Comparison of ENCODE assay signal across 9 mouse cellular contexts in the genomic region with DNA sequence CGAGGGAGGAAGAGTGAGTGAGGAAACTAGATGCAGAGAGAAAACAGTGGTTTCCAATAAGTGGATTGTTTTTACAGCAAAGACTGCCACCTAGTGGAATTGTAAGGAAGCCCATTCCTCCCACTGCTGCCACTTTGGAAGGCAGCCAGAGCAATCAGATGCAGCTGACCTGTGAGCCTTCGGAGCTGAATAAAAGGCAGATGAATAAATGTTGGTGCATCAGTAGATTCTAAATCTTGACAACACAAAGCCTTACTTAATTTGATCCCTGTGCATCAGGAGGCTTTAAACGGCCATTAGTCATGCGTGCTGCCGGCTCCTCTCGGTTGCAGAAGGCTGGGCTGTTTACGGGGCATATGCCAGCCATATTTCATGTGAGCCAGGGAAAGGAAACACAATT.
DNase-seq lines count a peak whose midpoint lies in the region; ATAC-seq and TF ChIP-seq lines count a peak whose summit lies in the region.
"Had no signal": no experiment of that assay in that cellular context is flagged by ENCODE, and none has a peak within 500 bp of the region (broad histone marks: within the 10 kb centered on the region; RNA-seq: fewer than 3 reads in every experiment).

No protein-coding gene starts in this region.

- no peak for TF ChIP-seq POLR2A in heart, adult 2 months (IDR thresholded peaks at IDR 0.05; ENCODE audit: insufficient read depth, low read depth, low read length)

- ATAC-seq in forebrain, embryonic 16.5 days: peak; percentile 86

- no peak overlapping the region for H3K9ac ChIP-seq in heart, adult 2 months (ENCODE audit: low read depth, low read length)
- H3K9ac ChIP-seq in forebrain, embryonic 16.5 days (replicated peaks; ENCODE audit: low read depth, low read length): peak overlapping the region; percentile 45; the same call in 1 of the 2 replicates

- H3K9me3 ChIP-seq in forebrain, embryonic 16.5 days (ENCODE audit: control insufficient read depth, low read length): no peaks in the 10 kb centered on the region
- H3K9me3 ChIP-seq in midbrain, embryonic 10.5 days (replicated peaks): no peaks in the 10 kb centered on the region
- H3K9me3 ChIP-seq: megakaryocyte, embryonic 14.5 days had no signal

- H3K36me3 ChIP-seq in heart, adult 2 months (ENCODE audit: control insufficient read depth, insufficient read depth, low read length): no peaks in the 10 kb centered on the region
- H3K36me3 ChIP-seq in forebrain, embryonic 16.5 days (ENCODE audit: control insufficient read depth, insufficient read depth): no peaks in the 10 kb centered on the region
- no peaks in the 10 kb centered on the region for H3K36me3 ChIP-seq in midbrain, embryonic 10.5 days

- intact Hi-C loops in heart, adult 2 months (cut with DNase I): no loop called here
- intact Hi-C loops in heart, postnatal 25 days (cut with DNase I): no loop called here

- H3K27me3 ChIP-seq in heart, adult 2 months (ENCODE audit: control insufficient read depth, insufficient read depth, low read length): no peaks in the 10 kb centered on the region
- no peaks in the 10 kb centered on the region for H3K27me3 ChIP-seq in forebrain, embryonic 16.5 days (replicated peaks; ENCODE audit: control insufficient read depth, insufficient read depth, low read length)
- H3K27me3 ChIP-seq in midbrain, embryonic 10.5 days (ENCODE audit: low read depth, poor library complexity, severe bottlenecking): no peaks in the 10 kb centered on the region
- H3K27me3 ChIP-seq: megakaryocyte, embryonic 14.5 days had no signal

- no peaks in the 10 kb centered on the region for H3K4me1 ChIP-seq in heart, adult 2 months (ENCODE audit: control insufficient read depth, insufficient read depth, low read length)
- H3K4me1 ChIP-seq in forebrain, embryonic 16.5 days (replicated peaks; ENCODE audit: control insufficient read depth, insufficient read depth, low read length): no peaks in the 10 kb centered on the region
- H3K4me1 ChIP-seq in midbrain, embryonic 10.5 days: no peaks in the 10 kb centered on the region
- H3K4me1 ChIP-seq: megakaryocyte, embryonic 14.5 days had no signal

- no peaks in the 10 kb centered on the region for H3K79me2 ChIP-seq in heart, adult 2 months (replicated peaks; ENCODE audit: control insufficient read depth, insufficient read depth, low read length)

- H3K27ac ChIP-seq in heart, adult 2 months: no peak overlapping the region
- H3K27ac ChIP-seq in forebrain, embryonic 16.5 days (ENCODE audit: low read length): peak overlapping the region; percentile 47
- H3K27ac ChIP-seq in midbrain, embryonic 10.5 days (replicated peaks): no peak overlapping the region

- TF ChIP-seq EP300 in heart, adult 2 months (IDR thresholded peaks at IDR 0.05; ENCODE audit: insufficient read depth, low read depth, low read length): no peak

- TF ChIP-seq CTCF in heart, adult 2 months (IDR thresholded peaks at IDR 0.05): peak; percentile 80

- H3K4me2 ChIP-seq in forebrain, embryonic 16.5 days (ENCODE audit: low read length): peak overlapping the region; percentile 55

- 64% methylated on average over 7 of the region's 7 CpGs for WGBS in heart, adult 2 months
- WGBS in forebrain, embryonic 16.5 days: 14% methylated on average over 7 of the region's 7 CpGs
- 79% methylated on average over 7 of the region's 7 CpGs for WGBS in midbrain, embryonic 10.5 days

- DNase-seq in heart, adult 2 months: peak; percentile 11 to 23
- DNase-seq in heart, postnatal 25 days (ENCODE audit: low spot score): no peak
- DNase-seq in cerebellum, adult 11 months: peak; percentile 47
- peak; percentile 39 for DNase-seq in hindlimb bud, embryonic 11.5 days (ENCODE audit: extremely low spot score, low read depth, low spot score)
- DNase-seq in layer of hippocampus, postnatal 36 days: peak; percentile 70 to 71
- peak; percentile 28 for DNase-seq in midbrain, embryonic 10.5 days (ENCODE audit: low spot score)
- DNase-seq in skeletal muscle tissue, adult 2 months (ENCODE audit: low read depth, low spot score): peak; percentile 45

- no peak overlapping the region for H3K4me3 ChIP-seq in heart, adult 2 months
- H3K4me3 ChIP-seq in forebrain, embryonic 16.5 days (replicated peaks; ENCODE audit: low read length): peak overlapping the region; percentile 43
- H3K4me3 ChIP-seq in midbrain, embryonic 10.5 days: no peak overlapping the region
- H3K4me3 ChIP-seq: megakaryocyte, embryonic 14.5 days had no signal
